Mouse (Mus musculus): Measurements from ENCODE around the gene Zfp955b.
"Not testable (repeated sequence)": the region's sequence is repeated elsewhere in the genome, so short reads cannot be mapped to it uniquely, and the experiment has no call there.

The Zfp955b gene

DNA sequence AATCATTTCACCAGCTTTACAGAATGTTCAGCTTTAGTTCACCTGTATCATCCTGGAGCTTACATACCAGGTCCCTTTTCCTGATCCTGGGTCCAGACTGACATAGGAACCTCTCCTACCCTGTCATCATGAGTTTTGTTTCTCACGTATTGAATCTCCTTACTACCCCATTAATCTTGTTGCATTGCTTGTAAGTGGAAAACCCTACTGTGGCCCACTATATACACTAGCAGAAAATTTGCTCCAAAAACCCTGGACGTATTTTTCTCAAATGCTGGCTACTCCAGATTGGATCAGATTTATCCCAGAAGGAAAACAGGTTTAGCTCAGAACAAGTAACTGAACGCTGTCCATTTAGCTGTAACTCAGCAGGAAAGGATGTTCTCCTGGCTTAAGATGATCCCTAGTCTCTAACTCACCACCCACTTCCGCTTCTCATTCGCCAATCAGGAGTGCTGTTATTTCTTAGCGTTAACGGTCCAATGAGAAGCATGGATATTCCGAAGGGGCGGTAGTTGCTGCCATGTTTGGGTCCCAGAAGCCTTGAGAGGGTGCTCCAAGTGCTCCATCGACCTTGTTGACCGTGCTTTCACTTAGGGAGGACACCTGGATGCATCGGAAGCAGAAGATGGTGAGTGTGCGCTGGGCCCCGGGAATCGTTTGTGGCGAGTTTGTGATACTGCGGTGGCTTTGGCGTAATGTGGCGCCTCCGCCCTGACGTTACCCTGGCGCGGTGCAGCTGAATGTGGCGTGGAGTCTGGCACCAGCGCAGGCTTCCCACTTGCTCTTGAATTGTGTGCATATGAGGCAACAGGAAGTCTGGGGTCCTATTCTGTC is at the start of gene Zfp955b:
Gene Zfp955b, plus strand, starts transcription at position 506 of the 837 bp plus-strand sequence.
- not testable (repeated sequence) for DNase-seq (ENCODE audit: low spot score)

DNA sequence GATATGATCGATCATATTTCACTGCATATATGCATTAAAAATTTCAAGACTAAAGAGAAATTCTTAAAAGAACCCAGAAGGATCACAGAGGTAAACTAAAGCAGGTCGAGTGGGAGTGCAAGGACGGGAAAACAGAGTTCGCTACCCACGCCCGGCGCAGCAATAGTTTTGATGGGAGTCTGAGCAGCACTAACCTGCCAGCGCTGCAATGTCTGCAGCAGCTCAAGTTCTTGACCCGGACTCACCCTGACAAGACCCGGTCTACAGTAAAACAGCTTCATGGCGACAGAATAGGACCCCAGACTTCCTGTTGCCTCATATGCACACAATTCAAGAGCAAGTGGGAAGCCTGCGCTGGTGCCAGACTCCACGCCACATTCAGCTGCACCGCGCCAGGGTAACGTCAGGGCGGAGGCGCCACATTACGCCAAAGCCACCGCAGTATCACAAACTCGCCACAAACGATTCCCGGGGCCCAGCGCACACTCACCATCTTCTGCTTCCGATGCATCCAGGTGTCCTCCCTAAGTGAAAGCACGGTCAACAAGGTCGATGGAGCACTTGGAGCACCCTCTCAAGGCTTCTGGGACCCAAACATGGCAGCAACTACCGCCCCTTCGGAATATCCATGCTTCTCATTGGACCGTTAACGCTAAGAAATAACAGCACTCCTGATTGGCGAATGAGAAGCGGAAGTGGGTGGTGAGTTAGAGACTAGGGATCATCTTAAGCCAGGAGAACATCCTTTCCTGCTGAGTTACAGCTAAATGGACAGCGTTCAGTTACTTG is 34.6 kb upstream of the Zfp955b start, which contains the start of gene Zfp955a:
Gene Zfp955a, minus strand, starts transcription at position 616 of the 789 bp plus-strand sequence.
- DNase-seq (ENCODE audit: low spot score), result not testable (repeated sequence)

DNA sequence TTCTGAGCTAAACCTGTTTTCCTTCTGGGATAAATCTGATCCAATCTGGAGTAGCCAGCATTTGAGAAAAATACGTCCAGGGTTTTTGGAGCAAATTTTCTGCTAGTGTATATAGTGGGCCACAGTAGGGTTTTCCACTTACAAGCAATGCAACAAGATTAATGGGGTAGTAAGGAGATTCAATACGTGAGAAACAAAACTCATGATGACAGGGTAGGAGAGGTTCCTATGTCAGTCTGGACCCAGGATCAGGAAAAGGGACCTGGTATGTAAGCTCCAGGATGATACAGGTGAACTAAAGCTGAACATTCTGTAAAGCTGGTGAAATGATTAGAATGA is 34.1 kb upstream of the Zfp955b start:
- not testable (repeated sequence) for DNase-seq (ENCODE audit: low spot score)

DNA sequence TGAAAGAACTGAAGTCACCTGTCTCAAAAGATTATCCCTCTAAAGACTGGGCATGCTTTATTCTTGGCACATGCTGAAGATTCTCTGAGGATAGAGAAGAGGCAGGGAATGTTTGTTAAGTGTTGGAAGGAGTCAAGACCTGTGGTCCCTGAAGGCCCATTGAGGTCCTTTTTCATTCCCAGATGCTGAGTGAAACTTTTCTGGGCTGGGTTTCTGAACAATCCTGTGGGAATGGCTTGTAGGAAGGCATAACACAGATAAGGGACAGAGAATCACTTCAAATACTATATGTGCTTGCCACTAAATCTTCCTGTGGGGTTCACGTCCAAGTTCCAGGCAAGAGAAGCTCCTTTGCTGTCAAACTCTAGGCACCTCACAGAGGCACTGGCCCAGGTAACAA is 25.0 kb upstream of the Zfp955b start, which contains the start of gene Olfr63:
Gene Olfr63, plus strand, starts transcription at position 301 of the 400 bp plus-strand sequence.
- no peak for DNase-seq (ENCODE audit: low spot score)

DNA sequence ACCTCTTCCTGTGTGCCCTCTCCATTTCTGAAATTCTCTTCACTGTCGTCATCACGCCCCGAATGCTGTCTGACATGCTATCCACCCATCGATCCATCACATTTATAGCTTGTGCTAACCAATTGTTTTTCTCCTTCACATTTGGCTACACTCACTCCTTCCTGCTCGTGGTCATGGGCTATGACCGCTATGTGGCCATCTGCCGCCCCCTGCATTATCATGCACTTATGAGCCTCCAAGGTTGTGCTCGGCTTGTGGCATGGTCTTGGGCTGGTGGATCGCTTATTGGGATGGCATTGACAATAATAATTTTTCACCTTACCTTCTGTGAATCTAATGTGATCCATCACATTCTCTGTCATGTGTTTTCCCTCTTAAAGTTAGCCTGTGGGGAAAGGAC is 20.4 kb upstream of the Zfp955b start:
- no peak for DNase-seq (ENCODE audit: low spot score)

DNA sequence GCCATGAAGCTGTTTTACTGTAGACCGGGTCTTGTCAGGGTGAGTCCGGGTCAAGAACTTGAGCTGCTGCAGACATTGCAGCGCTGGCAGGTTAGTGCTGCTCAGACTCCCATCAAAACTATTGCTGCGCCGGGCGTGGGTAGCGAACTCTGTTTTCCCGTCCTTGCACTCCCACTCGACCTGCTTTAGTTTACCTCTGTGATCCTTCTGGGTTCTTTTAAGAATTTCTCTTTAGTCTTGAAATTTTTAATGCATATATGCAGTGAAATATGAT is 469 bp downstream of the Zfp955b start:
- DNase-seq (ENCODE audit: low spot score), result not testable (repeated sequence)

DNA sequence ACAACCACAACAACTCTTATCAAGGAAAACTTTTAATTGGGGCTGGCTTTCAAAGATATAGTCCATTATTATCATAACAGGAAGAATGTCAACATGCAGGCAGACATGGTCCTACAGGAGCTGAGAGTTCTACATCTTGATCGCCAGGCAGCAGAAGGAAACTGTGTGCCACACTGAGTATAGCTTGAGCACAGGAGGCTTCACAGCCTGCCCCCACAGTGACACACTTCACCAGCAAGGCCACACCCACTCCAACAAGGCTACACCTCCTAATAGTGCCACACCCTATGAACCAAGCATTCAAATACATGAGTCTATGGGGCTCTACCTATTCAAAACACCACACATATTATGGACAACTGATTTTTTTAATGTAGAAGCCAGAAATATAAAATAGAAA is 63.6 kb downstream of the Zfp955b start:
- DNase-seq (ENCODE audit: low spot score), result no peak
